Mouse (Mus musculus) right cerebral cortex, postnatal 25 days (tissue): ENCODE results near the gene Gfer.

Source experiments
- DNase-seq: peaks from one replicate; pipeline ENCODE4 v3.0.0; 2022

Gfer gene

GRCm38 (mm10) chr17:24696011-24696697 lies at the start of gene Gfer, which contains the start of gene Noxo1:
Gene Gfer (minus strand): TSS chr17:24696156.
Gene Noxo1 (plus strand): TSS chr17:24696234.
- peak; percentile 87 for DNase-seq

- no peak for DNase-seq
Observed at GRCm38 (mm10) chr17:24744381-24744780, 48.4 kb upstream of the Gfer start.

GRCm38 (mm10) chr17:24743896-24744295 lies 47.9 kb upstream of the Gfer start:
- no peak for DNase-seq

GRCm38 (mm10) chr17:24742307-24742706 lies 46.4 kb upstream of the Gfer start:
- no peak for DNase-seq

- no peak for DNase-seq
Observed at GRCm38 (mm10) chr17:24739926-24740325, 44.0 kb upstream of the Gfer start.

GRCm38 (mm10) chr17:24738238-24738637 lies 42.3 kb upstream of the Gfer start:
- no peak for DNase-seq

- no peak for DNase-seq
Observed at GRCm38 (mm10) chr17:24737135-24737810, 41.3 kb upstream of the Gfer start.

GRCm38 (mm10) chr17:24736330-24737051 lies 40.5 kb upstream of the Gfer start, which contains the start of gene Msrb1:
Gene Msrb1 (plus strand): TSS chr17:24736642.
- peak; percentile 89 for DNase-seq

GRCm38 (mm10) chr17:24735446-24735845 lies 39.5 kb upstream of the Gfer start:
- DNase-seq: no peak

- DNase-seq: no peak
Observed at GRCm38 (mm10) chr17:24734513-24734912, 38.6 kb upstream of the Gfer start.

- no peak for DNase-seq
Observed at GRCm38 (mm10) chr17:24733434-24734050, 37.6 kb upstream of the Gfer start.

GRCm38 (mm10) chr17:24732233-24732935 lies 36.4 kb upstream of the Gfer start:
- DNase-seq: no peak

GRCm38 (mm10) chr17:24730787-24731186 lies 34.8 kb upstream of the Gfer start:
- DNase-seq: no peak

GRCm38 (mm10) chr17:24729067-24729466 lies 33.1 kb upstream of the Gfer start:
- no peak for DNase-seq

- no peak for DNase-seq
Observed at GRCm38 (mm10) chr17:24728184-24728583, 32.2 kb upstream of the Gfer start.

GRCm38 (mm10) chr17:24727618-24728017 lies 31.7 kb upstream of the Gfer start, which contains the start of gene Rpl3l:
Gene Rpl3l (plus strand): TSS chr17:24727820.
- DNase-seq: no peak

GRCm38 (mm10) chr17:24725637-24726390 lies 29.9 kb upstream of the Gfer start:
- no peak for DNase-seq

GRCm38 (mm10) chr17:24724184-24724583 lies 28.2 kb upstream of the Gfer start, which contains the start of gene Ndufb10:
Gene Ndufb10 (minus strand): TSS chr17:24724478.
- peak; percentile 93 for DNase-seq

- DNase-seq: no peak
Observed at GRCm38 (mm10) chr17:24723881-24724180, 27.9 kb upstream of the Gfer start.

GRCm38 (mm10) chr17:24723122-24723880 lies 27.3 kb upstream of the Gfer start:
- DNase-seq: no peak
